Mouse (Mus musculus): ENCODE data around the gene Scarf1. TPM values are rescaled to one million over a fixed set of nuclear protein-coding genes. Genes with fewer than 3 reads are reported as not detected.

The Scarf1 gene
- total and polyA plus RNA-seq, 3 experiments, result 0.15 to 0.28 TPM; not detected in 1

GRCm38 (mm10) chr11:75470675-75471074 is 42.7 kb upstream of the Scarf1 start:
- H3K9ac ChIP-seq (ENCODE audit: control insufficient read depth, low read depth, low read length, poor library complexity, severe bottlenecking), result no peak overlapping the region
- H3K36me3 ChIP-seq (ENCODE audit: control insufficient read depth in 1 of 2, insufficient read depth in 2 of 2, low read length in 2 of 2), result peaks cover 0 to 16% of the 10 kb centered on the region in 2 experiments; a peak in 2 of 4 replicates
- peak; percentile 28 for DNase-seq (ENCODE audit: low read depth, low spot score)
- H3K9me3 ChIP-seq (replicated peaks; ENCODE audit: insufficient read depth, low read length), result no peaks in the 10 kb centered on the region
- no peak overlapping the region for H3K27ac ChIP-seq (ENCODE audit: control insufficient read depth, low read depth, low read length)
- no peaks in the 10 kb centered on the region for H3K27me3 ChIP-seq (ENCODE audit: control insufficient read depth in 1 of 2, insufficient read depth in 2 of 2, low read length in 2 of 2)
- peaks cover 3 to 20% of the 10 kb centered on the region in 2 experiments for H3K4me1 ChIP-seq (ENCODE audit: control insufficient read depth in 1 of 2, insufficient read depth in 2 of 2, low read length in 2 of 2)
- H3K4me3 ChIP-seq (ENCODE audit: control insufficient read depth in 1 of 2, insufficient read depth in 1 of 2, low read depth in 2 of 2, low read length in 2 of 2), result no peak overlapping the region
- TF ChIP-seq GABPA (IDR thresholded peaks at IDR 0.05; ENCODE audit: low read depth, low read length), result no peak
- 0 out of 2 replicates have a peak, but pooled peaks have one; percentile 16 for TF ChIP-seq GATA1 (IDR thresholded peaks at IDR 0.05; ENCODE audit: low read depth, low read length)
- no peaks in the 10 kb centered on the region for H3K79me2 ChIP-seq (ENCODE audit: control insufficient read depth, insufficient read depth, low read length, poor library complexity)

DNA sequence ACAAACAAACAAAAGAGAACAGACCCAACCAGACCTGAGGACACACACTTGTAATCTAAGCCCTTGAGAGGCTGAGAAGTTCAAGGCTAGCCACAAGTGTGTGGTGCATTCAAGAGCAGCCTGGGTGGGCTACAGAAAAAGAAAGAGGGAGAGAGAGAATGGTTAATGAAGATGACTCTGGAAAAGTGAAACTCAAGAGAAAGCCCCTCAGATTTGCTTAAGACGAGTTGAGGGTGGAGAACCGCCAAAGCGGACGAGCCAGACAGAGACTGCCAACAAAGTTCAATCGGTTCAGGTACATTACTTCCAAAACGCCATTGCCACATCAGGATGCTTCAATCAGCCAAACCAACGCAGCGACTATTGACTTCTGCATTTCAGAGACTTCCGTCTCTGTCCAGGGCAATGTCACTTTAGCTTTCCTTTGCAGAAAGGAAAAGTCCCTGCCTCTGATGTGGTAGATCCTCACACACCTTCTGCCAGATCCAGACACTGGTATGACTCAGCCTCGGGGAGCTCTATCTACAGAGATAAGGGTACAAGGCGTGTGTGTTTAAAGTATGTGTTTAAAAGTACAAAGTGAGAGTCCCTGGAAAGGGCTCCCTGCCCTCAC is 40.8 kb upstream of the Scarf1 start:
- Histone ChIP-seq H3K27ac (ENCODE audit: control insufficient read depth, low read depth, low read length) (peak overlapping the region; percentile 45), H3K79me2 (ENCODE audit: control insufficient read depth, insufficient read depth, low read length, poor library complexity) (no peaks in the 10 kb centered on the region), H3K9ac (ENCODE audit: control insufficient read depth, low read depth, low read length, poor library complexity, severe bottlenecking) (peak overlapping the region; percentile 57), H3K36me3 (ENCODE audit: control insufficient read depth in 1 of 2, insufficient read depth in 2 of 2, low read length in 2 of 2) (peaks cover 0 to 16% of the 10 kb centered on the region in 2 experiments; a peak in 2 of 4 replicates), H3K4me3 (ENCODE audit: control insufficient read depth in 1 of 2, insufficient read depth in 1 of 2, low read depth in 2 of 2, low read length in 2 of 2) (peak overlapping the region; percentile 8 to 33), H3K9me3 (replicated peaks; ENCODE audit: insufficient read depth, low read length) (no peaks in the 10 kb centered on the region), H3K4me1 (ENCODE audit: control insufficient read depth in 1 of 2, insufficient read depth in 2 of 2, low read length in 2 of 2) (peaks cover 3 to 20% of the 10 kb centered on the region in 2 experiments), H3K27me3 (ENCODE audit: control insufficient read depth in 1 of 2, insufficient read depth in 2 of 2, low read length in 2 of 2) (no peaks in the 10 kb centered on the region)
- DNase-seq (ENCODE audit: low read depth, low spot score), result peak; percentile 90
- no peak for TF ChIP-seq MAZ (IDR thresholded peaks at IDR 0.05; ENCODE audit: low read depth, low read length)
- no peak for TF ChIP-seq KAT2A (conservative IDR thresholded peaks at IDR 0.05; ENCODE audit: low read depth, low read length)
- TF ChIP-seq ELF1 (IDR thresholded peaks at IDR 0.05; ENCODE audit: low read depth, low read length), result 0 out of 2 replicates have a peak, but pooled peaks have one; percentile 36
- 0 out of 2 replicates have a peak, but pooled peaks have one; percentile 10 for TF ChIP-seq TAL1 (IDR thresholded peaks at IDR 0.05; ENCODE audit: low read length)
- peak; percentile 6; the same call in 1 of the 2 replicates for TF ChIP-seq USF1 (IDR thresholded peaks at IDR 0.05; ENCODE audit: low read depth, low read length)
- TF ChIP-seq RCOR1 (IDR thresholded peaks at IDR 0.05; ENCODE audit: low read depth, low read length), result peak; percentile 27; the same call in 1 of the 2 replicates
- TF ChIP-seq ETS1 (IDR thresholded peaks at IDR 0.05; ENCODE audit: low read depth, low read length), result peak; percentile 83
- TF ChIP-seq SMC3 (IDR thresholded peaks at IDR 0.05; ENCODE audit: low read depth, low read length), result 0 out of 2 replicates have a peak, but pooled peaks have one; percentile 6
- peak; percentile 60; the same call in 1 of the 2 replicates for TF ChIP-seq MXI1 (IDR thresholded peaks at IDR 0.05; ENCODE audit: low read depth, low read length)
- TF ChIP-seq SIN3A (IDR thresholded peaks at IDR 0.05; ENCODE audit: low read length), result peak; percentile 73
- peak; percentile 72; the same call in 1 of the 2 replicates for TF ChIP-seq MYC (IDR thresholded peaks at IDR 0.05; ENCODE audit: low read depth, low read length)
- TF ChIP-seq GATA1 (IDR thresholded peaks at IDR 0.05; ENCODE audit: low read depth, low read length), result peak; percentile 91
- TF ChIP-seq TBP (IDR thresholded peaks at IDR 0.05; ENCODE audit: low read depth, low read length), result peak; percentile 64; the same call in 1 of the 2 replicates
- TF ChIP-seq EP300 (IDR thresholded peaks at IDR 0.05; ENCODE audit: low read depth in 1 of 2, low read length in 2 of 2), result peak; percentile 59 to 77
- TF ChIP-seq JUND (IDR thresholded peaks at IDR 0.05; ENCODE audit: low read depth, low read length), result peak; percentile 87
- TF ChIP-seq HCFC1 (IDR thresholded peaks at IDR 0.05; ENCODE audit: low read depth, low read length), result no peak; the same call in 1 of the 2 replicates

Measured in MEL (cell line).